In the genomic region with DNA sequence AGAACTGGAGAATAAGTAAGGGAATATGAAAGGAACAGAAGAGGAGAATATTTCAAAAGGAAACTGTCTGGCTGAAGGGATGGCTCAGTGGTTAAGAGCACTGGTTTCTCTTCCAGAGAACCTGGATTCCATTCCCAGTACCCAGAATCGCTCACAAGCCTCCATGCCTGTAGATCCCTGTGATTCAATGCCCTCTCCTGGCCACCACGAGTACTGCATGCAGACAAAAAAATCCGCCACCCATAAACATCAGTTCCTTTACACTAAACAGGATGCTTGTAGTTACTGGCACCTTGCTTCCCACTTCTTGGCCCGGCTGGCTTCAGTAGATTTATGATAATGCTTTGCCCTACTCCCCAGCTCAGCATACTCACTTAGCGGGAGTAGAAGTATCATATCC, we compare ENCODE assay signal across 10 mouse cellular contexts.
DNase-seq lines count a peak whose midpoint lies in the region; ATAC-seq and TF ChIP-seq lines count a peak whose summit lies in the region.
"Had no signal": no experiment of that assay in that cellular context is flagged by ENCODE, and none has a peak within 500 bp of the region (broad histone marks: within the 10 kb centered on the region; RNA-seq: fewer than 3 reads in every experiment).

No protein-coding gene starts in this region.

- no peak overlapping the region for H3K4me3 ChIP-seq in gastrocnemius, adult 2 months
- H3K4me3 ChIP-seq: limb, embryonic 13.5 days; stomach, embryonic 15.5 days had no signal

- peak; percentile 83 for ATAC-seq in erythroblast, adult 5-6 weeks (replicated peaks; ENCODE audit: low FRiP score, poor library complexity, severe bottlenecking)
- peak; percentile 87 for ATAC-seq in megakaryocyte progenitor cell, adult 5-6 weeks (replicated peaks; ENCODE audit: poor library complexity)

- no peak overlapping the region for H3K27ac ChIP-seq in gastrocnemius, adult 2 months
- H3K27ac ChIP-seq: limb, embryonic 13.5 days; stomach, embryonic 15.5 days had no signal

- intact Hi-C loops in gastrocnemius, adult 2 months (cut with DNase I) = loop anchor here (5.0 kb wide), 2 partner anchors 121 to 151 kb away; a partner anchor contains a TSS
- intact Hi-C loops in gastrocnemius, postnatal 36 days (cut with DNase I) = no loop called here

- DNase-seq in gastrocnemius, adult 2 months = no peak
- DNase-seq in gastrocnemius, postnatal 36 days = no peak
- DNase-seq in 3T3-L1 (ENCODE audit: low read depth, low spot score) (peak; percentile 59), R1 (ENCODE audit: low read depth, low spot score) (peak; percentile 75)
- DNase-seq in thymus, postnatal 4 days = peak; percentile 76
- no peak for DNase-seq in layer of hippocampus, adult 8-10 months (ENCODE audit: low spot score in 2 of 2)

- TF ChIP-seq CTCF in gastrocnemius, adult 2 months (IDR thresholded peaks at IDR 0.05) = peak; percentile 72

Comparison
In these comparisons a context has a peak if more than half of its experiments do, and no peak if none do; other contexts are left out.
1. DNase-seq: peak in 3T3-L1 (single experiment), R1 (single experiment) and thymus, postnatal 4 days (single experiment); none in gastrocnemius, adult 2 months (single experiment), gastrocnemius, postnatal 36 days (0 of 2) and layer of hippocampus, adult 8-10 months (0 of 2).